Mouse (Mus musculus): ENCODE data around the gene Ifne.
"Not testable (repeated sequence)": the region's sequence is repeated elsewhere in the genome, so short reads cannot be mapped to it uniquely, and the experiment has no call there.

Gene Ifne

GRCm38 (mm10) chr4:88867926-88868911 lies 11.8 kb downstream of the Ifne start:
- DNase-seq (ENCODE audit: extremely low spot score, low spot score) = peak; percentile 60

GRCm38 (mm10) chr4:88867366-88867925 lies 12.6 kb downstream of the Ifne start:
- peak; percentile 83 for DNase-seq (ENCODE audit: extremely low spot score, low spot score)

- DNase-seq (ENCODE audit: extremely low spot score, low spot score) = no peak
These were observed 14.9 kb downstream of the Ifne start for GRCm38 (mm10) chr4:88865011-88865569.

GRCm38 (mm10) chr4:88864599-88864998 lies 15.4 kb downstream of the Ifne start:
- no peak for DNase-seq (ENCODE audit: extremely low spot score, low spot score)

- no peak for DNase-seq (ENCODE audit: extremely low spot score, low spot score)
These were observed 16.7 kb downstream of the Ifne start for GRCm38 (mm10) chr4:88863309-88863708.

GRCm38 (mm10) chr4:88859214-88859613 lies 20.8 kb downstream of the Ifne start:
- DNase-seq (ENCODE audit: extremely low spot score, low spot score) = no peak

GRCm38 (mm10) chr4:88851026-88851763 lies 28.8 kb downstream of the Ifne start:
- DNase-seq (ENCODE audit: extremely low spot score, low spot score) = no peak

- no peak for DNase-seq (ENCODE audit: extremely low spot score, low spot score)
These were observed 30.3 kb downstream of the Ifne start, which contains the start of gene Ifna1 for GRCm38 (mm10) chr4:88849698-88850097. Gene Ifna1, plus strand, starts transcription at chr4:88850087.

GRCm38 (mm10) chr4:88845334-88845733 lies 34.7 kb downstream of the Ifne start:
- no peak for DNase-seq (ENCODE audit: extremely low spot score, low spot score)

GRCm38 (mm10) chr4:88841438-88841911 lies 38.5 kb downstream of the Ifne start, which contains the start of gene Ifna4:
Gene Ifna4, plus strand, starts transcription at chr4:88841861.
- DNase-seq (ENCODE audit: extremely low spot score, low spot score) = no peak

- no peak for DNase-seq (ENCODE audit: extremely low spot score, low spot score)
These were observed 39.9 kb downstream of the Ifne start for GRCm38 (mm10) chr4:88840058-88840457.

- no peak for DNase-seq (ENCODE audit: extremely low spot score, low spot score)
These were observed 41.2 kb downstream of the Ifne start for GRCm38 (mm10) chr4:88838828-88839227.

GRCm38 (mm10) chr4:88835225-88835624 lies 44.8 kb downstream of the Ifne start, which contains the start of gene Ifna5:
Gene Ifna5, plus strand, starts transcription at chr4:88835525.
- not testable (repeated sequence) for DNase-seq (ENCODE audit: extremely low spot score, low spot score)

- DNase-seq (ENCODE audit: extremely low spot score, low spot score) = no peak
These were observed 49.5 kb downstream of the Ifne start for GRCm38 (mm10) chr4:88830523-88830922.

Measured in neural tube, embryonic 10.5 days (tissue).